Mouse (Mus musculus) liver, postnatal 0 days (tissue): ENCODE results near the gene Bcl6b.

Experiments
- CTCF ChIP-seq: sonication (generic); IDR thresholded peaks from 2 replicates; pipeline ENCODE4 v1.5.1; 2016; ENCODE audit warnings: antibody characterized with exemption, low read depth
- EP300 ChIP-seq: IDR thresholded peaks from 2 replicates; pipeline ENCODE4 v1.6.1; 2016; ENCODE audit warnings: antibody characterized with exemption, low read depth, mild to moderate bottlenecking

DNA sequence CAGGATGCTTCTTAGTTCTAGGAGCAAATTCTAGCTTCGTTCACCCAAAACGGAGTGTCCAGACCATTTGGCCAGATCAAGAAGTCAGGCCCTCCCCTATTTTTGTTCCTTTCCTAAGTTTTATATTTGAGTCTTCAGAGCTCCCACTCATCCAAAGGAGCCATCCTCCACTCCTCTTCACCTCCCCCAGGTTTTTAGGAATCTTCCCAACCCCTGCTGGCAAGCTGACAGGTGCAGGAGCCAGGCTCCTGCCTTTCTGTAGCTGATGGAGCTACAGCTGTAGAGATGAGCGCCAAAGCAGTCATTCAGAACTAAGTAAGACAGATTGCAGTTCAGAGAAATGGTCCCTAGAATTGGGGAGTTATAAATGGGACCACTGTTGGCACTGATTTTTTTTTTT lies 49.4 kb upstream of the Bcl6b start:
- TF ChIP-seq CTCF (no peak), EP300 (no peak)
